Mouse (Mus musculus) lung, postnatal 10 days (tissue): Measurements from ENCODE around the gene Shpk.

Experiments
- DNase-seq: peaks from one replicate; pipeline ENCODE4 v3.0.0; 2021

Gene Shpk

DNA sequence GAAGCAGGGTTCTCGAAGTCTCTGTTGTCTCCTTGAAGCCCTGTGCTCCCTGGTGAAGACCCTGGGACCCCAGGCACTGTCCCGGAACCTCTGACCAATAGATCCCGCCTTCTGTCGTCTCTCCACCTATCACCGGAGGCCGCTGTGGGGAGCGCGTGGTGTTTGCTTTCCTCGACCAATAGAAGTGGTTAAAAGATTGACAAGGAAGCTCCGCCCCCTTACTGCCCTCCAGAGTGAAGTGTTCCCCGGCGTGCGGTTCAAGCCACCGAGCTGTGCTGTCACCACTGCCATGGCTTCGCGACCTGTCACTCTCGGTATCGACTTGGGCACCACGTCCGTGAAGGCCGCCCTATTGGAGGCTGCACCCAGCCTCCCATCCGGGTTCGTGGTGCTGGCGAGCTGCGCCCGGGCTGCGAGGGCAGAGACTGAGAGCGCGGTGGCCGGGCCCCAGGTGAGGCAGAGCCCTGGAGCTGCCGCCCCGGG is at the start of gene Shpk:
Gene Shpk, plus strand, starts transcription at position 231 of the 483 bp plus-strand sequence.
- DNase-seq = peak; percentile 98

DNA sequence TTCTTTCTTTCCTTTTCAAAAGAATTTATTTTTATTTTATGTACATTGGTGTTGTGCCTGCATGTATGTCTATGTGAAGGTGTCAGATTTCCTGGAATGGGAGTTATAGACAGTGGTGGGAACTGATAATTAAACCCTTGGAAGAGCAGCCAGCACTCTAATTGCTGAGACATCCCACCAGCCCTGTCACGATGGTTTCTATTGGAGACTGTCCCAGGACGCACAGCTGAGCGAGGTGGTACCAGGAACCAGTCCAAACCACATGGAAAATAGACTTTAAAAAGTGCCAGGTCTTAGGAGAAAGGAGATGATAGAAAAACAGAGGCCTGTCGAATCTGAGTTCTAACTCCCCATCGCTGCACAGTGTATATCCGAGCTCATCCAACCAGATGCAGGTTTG is 44.2 kb upstream of the Shpk start:
- no peak for DNase-seq

DNA sequence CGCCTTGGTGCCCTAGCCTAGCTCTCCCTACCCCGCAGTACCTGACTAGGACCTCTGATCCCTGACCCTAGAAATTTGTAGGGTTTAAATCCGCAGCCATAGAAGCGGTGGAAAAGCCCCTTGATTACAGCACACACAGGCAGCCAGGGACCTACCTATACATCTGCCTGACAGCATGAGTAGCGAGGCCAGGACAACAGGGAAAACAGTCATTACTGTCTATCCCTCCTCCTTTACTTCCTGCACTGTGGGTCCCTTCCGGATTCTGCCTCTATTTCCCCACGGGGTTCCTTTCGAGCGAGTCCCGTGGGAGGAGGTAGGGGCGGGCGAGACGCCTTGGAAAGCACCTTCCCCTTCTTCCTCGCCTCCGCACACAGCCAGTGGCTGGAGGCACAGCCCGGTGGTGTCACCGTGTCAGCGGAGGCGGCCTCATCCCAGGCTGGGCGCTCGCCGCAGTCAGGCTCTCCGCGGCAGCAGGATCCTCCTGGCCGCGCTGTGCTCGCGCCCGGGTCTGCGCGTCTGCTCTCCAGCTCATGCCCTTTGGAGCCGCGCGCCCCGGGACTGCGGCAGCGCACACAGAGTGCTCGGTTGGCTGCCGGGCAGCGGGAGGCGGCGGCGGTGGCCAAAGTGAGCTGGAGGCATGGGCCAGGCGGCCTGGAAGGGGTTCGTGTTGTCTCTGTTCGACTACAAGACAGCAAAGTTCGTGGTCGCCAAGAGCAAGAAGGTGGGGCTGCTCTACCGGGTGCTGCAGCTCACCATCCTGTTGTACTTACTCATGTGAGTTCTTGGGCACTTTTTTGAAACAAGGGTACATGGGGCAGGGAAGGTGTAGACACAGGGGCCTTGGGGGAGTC is 39.1 kb upstream of the Shpk start, which contains the start of gene P2rx5:
Gene P2rx5, plus strand, starts transcription at position 465 of the 854 bp plus-strand sequence.
- peak; percentile 42 for DNase-seq

DNA sequence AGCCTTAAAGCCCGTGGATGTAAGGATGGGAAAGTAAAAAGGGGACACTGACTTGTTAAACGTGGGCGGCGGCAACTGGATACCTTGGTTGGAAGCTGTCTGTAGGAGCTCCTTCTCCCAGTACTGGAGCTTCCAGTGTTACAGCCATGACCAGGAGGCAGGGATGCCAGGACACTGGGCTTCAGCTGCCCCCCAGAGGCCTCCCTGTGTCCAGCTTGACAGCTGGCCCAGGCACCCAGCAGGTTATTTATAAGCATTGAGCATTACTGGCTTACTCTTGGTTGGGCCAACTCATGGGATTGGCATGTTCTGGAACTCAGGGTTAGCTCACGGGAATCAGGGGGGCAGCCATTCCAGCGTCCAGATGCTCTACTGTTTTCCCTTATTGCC is 38.5 kb upstream of the Shpk start:
- peak; percentile 58 for DNase-seq

DNA sequence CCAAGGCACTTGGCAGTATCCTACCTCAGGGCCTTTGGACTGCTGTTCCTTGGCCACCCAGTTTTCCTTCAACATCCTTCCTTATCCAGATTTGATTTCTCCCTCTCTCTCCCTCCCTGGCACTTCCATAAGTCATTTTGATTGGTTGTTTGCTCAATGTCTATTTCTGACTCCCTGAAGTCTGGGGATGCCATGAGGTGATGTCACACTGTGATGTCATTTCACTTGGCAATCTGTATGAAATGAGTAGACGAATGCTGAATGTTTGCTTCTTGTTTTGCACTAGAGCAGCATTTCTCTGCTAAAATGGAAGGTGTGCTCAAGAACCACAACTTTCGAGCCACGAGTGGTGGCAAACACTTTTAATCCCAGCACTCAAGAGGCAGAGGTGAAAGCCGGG is 37.6 kb upstream of the Shpk start:
- no peak for DNase-seq

DNA sequence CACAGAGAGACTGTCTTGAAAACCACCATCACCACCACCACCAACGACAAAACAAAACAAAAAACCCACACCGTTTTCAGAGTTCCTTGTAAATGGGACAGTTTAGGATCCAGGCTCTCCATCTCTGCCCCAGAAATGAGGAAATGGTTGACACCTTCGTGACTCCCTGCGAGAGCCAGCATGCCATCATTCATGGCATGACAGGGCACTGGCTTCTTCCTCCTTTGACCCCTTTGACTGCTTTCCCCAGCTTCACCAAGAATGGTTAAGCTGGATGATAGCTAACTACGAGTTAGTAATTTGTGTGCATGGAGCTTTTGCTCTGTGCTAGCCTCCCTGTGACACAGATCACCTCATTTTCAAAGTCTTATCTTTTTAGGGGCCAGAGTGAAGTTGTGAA is 37.0 kb upstream of the Shpk start:
- no peak for DNase-seq

DNA sequence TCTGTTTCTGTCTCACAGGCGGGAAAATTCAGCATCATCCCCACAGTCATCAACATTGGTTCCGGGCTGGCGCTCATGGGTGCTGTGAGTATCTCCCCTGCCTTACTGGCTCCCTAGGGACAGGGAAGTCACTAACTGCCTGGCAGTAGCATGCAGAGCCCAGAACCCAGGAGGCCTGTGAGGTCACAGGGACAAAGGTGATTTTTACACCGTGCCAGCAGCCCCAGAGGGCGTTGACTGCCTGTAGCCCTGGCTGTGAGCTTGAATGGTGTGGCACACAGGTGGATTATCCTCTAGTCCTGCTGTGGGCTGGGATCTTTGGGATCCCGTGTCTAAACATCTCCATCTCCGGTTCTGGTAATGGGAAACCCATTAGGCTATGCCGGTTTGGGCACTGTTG is 31.2 kb upstream of the Shpk start:
- no peak for DNase-seq

DNA sequence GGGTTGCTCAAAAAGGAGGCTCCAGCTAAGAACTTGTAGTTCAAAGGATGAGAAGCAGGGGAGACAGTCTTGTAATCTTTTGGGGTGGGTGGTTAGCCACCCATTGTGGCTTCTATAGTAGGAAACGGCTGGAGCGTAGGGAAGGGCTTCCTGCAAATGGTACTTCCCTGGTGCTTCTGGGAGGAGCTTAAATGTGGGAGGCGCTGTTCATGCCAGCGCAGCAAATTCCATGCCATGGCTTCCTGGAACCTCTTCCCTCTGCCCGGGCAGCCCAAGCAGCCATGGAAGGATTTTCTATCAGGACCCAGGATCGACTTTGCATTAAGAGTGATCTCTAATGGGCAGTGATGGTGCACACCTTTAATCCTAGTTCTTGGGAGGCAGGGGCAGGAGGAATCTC is 30.7 kb upstream of the Shpk start:
- no peak for DNase-seq

DNA sequence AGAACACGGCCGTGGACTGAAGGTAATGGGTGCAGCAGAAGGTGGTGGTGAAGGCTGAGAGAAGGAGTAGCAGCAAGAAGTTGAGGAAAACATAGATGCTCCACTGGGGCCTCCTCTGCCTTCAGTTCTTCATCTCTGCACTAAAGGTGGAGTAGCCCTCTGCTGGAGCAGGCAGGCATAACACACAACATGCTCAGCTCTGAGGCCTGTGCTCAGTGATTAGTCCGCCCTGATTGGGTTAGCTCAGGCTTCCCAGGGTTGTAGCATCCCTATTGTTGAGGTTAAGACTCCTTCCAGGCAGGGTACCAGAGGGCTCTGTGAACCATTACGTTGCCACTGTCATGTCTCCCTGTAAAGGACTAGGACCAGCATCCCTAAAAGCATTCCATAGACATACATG is 30.0 kb upstream of the Shpk start:
- DNase-seq = peak; percentile 76

DNA sequence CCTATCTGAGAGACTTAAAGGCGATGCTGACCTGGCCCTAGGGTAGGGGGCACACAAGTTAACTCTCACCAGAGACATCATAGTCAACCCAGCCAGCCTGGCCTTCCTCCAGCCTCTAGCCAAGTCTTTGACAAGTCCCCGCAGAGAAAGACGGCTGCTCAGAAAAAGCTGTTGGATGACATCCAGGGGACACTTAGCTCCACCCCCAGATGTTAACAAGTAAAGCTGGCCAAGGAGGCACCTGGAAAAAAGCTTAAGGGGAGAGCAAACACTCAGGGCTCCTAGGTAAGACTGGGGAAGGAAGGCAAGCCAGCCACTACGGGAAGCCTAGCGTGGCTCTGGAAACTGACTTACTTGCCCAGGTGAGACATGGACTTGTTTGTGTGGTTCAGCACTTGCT is 27.1 kb upstream of the Shpk start:
- peak; percentile 89 for DNase-seq

DNA sequence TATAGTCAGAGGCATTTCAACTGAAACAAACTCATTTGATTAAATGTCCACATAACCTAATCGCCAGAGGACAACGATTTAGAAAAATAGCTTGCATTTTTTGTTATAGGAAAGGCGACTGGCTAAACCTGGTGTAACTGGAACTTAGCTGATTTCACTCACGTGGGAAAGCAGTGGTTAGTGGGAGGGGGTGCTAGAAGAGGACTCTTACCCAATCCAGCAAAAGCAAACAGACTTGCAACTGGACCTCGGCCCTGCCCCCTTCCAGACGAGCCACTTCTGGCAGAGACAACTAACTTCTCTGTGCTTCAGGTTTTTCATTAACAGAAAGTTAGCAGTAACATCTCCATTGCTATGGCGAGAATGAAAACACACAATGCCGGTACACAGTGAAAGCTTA is 23.6 kb upstream of the Shpk start:
- peak; percentile 79 for DNase-seq

DNA sequence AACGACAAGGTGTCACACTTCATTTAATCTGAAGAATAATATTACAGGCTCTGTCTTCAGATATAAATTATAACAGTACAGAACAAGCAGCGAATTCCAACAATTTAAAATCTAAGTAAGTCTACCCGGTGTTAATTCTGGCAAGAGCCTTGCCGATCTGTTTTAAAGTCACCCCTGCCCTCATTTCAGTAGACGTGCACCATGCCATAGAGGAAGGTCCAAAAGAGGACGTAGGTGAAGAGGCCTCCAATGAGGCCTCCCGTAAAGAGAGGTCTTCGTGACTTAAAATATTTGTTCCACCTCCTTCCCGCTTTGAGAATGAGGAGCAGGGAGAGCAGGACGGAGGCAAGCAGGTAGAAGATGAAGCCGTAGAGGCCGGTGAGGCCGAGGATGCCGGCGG is 23.1 kb upstream of the Shpk start:
- no peak for DNase-seq

DNA sequence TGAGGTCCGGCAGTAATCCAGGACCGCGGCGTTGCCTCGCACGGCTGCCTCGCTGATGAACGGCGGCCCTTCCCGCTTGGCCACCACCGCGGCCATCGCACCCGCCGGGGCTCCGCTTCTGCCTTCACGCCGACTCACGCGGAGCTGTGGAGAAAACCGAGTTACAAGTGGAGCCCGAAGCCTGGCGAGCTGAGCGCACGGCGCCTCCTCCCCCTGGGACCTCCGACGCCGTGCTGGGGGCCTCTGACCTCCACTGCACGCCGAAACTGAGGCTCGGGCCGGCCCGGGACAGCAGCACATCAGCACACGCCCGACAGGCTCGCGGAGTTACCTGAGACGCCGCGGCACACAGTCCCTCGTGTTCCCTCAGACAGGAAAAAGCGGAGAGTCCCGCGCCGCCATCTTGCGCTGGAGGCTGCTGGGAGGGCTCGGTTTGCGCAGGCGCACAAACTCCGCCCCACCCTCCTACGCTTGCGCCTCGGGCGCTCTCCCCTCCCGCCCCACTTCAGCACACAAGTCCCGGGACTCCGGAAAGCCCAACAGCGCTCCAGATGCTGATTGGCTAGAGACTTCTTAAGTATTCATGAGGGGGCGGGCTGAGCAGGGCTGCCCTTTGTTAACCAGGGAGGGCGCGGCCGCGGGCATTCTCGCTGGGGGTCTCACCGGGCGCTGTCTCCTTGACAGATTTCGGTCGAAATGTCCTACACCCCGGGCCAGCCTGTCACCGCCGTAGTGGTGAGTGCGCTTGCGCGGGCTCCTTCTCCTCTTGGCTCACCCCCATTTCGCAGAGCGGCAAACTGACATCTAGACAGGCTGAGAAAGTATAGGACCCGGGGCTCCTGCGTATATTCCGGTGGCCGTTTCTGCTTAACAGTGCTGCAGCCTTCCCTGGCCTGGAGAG is 22.4 kb upstream of the Shpk start, which contains the start of the genes Emc6 and Tax1bp3:
Gene Emc6, minus strand, starts transcription at position 430 of the 901 bp plus-strand sequence.
Gene Tax1bp3, plus strand, starts transcription at position 476 of the 901 bp plus-strand sequence.
- peak; percentile 98 for DNase-seq

DNA sequence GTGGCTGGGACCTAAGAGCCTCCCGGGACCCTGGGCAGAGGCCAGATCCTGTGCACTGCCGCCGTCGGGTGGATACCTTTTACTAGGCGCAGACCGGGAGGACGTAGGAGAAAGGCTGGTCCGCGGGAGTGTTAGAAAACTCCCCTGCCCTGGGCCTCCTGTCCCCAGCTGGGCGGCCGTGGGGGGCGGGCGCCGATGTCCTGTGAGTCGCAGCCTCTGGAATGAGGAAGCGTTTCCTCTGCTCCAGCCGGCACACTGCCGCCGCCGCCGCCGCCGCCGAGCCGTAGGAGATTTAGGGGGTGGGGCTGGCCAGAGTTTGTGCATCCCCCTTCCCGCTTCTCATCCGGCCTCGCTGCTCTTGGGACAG is 21.8 kb upstream of the Shpk start:
- DNase-seq = peak; percentile 94

DNA sequence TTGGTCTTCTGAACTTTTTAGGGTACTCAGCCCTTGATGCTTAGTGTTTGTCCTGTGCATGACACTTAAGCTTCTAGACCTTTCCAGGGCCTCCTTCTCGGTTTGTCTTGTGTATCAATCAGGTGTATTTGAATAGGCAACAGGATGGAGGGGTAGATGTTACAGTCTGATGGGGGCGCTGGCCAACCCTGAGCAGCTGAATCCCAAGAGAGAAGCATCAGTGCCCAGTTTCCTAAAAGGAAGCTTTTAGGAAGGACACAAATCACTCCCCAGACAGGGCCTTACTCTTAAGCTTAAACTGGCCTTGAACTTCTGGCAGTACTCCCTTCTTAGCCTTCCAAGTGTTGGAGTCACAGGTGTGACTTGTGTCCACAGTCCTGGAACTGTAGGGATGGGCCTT is 21.4 kb upstream of the Shpk start:
- DNase-seq = no peak

DNA sequence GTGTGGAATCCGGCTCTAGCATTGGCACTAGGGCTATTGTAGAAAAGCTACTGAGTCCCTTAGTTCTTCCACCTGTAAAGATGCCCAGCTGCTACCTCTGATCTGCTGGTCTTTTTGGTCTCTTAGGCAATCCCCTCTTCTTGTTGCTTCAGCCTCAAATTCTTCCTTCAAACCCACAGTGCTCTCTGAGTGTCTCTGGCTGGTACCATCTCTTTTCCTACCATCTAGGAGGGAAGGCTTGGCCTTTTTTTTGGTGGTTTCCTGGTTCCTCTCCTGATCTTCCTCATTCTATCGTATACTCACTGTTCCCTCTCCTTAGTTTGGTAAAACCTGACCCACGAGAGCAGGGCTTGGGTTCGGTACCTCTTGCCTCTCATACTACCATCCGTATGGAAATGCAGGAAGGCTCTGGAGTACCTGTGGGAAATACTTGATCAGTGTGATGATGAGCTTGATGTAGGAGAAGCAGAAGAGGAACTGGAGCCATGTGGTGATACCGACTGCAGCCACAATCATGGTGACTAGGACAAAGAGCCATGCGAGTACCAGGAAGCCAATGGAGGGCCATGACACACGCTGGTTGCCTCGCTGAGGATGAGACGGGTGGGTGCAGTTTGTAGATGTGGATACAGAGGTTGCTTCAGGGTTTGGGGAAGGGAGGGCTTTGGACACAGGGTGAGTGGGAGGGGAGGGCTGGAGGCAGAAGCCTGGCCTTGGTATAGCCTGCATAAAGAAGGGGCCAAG is 13.2 kb upstream of the Shpk start:
- no peak for DNase-seq

DNA sequence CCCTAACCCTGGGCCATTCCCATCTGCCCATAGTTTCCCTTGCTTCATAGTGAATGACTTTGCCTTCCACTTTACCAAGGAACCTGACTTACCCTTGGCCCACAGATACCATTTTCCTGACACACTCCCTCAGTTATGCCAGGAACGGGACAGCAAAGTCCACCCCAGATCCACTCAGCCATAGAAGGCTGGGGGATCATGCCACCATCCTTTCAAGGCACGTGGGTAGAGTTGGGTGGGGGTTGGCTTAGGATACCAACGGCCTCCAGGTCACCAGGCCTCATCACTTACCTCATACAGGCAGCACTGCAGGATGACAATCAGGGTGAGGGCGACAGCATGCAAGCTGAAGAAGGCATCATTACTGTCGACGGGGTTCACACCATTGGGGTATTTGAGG is 12.0 kb upstream of the Shpk start:
- DNase-seq = no peak

DNA sequence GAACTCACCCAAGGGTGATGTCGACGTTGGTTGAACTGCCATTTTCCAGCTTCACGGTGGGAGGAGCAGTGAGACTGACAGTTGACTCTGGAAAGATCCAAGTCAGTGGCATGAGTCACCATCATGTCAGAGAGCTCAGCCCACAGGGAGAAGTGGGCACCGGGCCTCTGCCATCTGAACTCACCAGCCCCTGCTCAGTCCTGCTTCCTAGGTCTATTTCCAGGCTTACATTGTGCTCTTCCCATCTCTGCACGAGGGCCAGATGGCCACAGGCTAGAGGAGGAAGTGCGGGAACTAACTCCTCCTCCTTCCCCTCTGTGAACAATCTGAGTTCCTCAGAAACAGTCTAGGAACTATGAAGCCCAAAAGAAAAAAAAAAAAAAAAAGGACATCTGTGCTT is 6.2 kb upstream of the Shpk start:
- no peak for DNase-seq

DNA sequence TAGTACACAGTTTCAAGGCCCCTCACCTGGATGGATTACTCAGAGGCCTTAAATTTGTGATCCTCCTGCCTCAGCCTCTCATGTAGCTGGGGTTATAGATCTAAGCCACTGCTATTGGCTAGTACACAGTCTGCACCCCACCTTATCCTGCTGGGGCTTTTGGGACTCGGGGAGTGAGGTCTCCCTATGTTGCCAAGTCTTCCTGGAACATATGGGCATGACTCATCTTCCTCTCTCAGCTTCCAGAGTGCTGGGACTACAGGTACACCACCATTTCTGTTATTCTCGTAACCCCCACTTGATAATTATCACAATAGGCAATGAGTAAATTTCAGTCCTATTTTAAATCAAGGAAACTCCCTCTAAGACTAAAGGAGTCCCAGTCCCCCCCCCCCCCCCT is 4.8 kb upstream of the Shpk start:
- no peak for DNase-seq

DNA sequence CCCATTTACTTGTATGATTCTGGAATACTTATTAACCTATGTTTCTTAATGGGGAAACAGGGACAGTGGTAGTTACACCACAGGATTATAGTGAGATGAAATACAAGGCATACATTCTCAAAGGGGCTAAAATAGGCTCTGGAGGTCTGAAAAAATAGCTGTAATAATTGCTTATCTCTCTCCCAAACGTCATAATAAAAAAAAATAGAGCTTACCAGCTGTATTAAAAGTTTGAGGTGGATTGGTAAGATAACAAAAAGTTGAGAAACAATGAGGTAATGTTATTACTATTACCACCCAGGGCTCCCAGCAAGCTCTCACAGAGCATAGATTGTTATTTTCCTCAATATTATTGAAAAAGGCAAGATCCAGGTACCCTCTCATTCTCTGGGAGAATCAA is 1.1 kb upstream of the Shpk start:
- no peak for DNase-seq

DNA sequence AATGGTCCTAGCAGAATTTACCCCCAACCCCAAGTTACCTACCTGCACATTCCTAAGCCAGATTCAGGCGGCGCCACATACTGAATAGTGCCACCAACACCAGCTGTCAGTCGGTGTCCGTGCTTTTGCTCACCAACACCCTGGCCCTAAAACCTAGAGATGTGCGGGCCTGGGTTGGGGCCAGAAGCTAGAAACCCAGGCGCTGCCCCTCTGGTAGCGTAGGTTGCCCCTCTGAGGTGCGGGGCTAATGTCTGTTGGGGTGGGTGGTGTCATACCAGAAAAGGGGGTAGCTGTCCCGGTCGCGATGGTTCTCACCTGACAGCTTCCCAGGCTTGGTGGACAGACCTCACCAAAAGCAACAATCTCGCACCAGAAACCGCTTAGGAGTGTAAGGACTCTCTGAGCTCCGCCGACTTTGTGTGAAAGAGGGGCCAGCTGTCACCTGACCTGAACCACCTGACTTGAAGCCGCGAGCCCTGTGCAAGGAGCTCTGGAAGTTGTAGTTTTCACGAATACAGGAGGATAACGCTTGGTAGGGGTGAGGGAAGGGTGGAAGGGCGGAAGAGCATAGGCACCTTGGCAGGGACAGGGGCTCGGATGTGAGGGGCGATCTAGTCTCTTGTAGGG is 544 bp upstream of the Shpk start, which contains the start of gene Ctns:
Gene Ctns, minus strand, starts transcription at position 440 of the 627 bp plus-strand sequence.
- peak; percentile 89 for DNase-seq

DNA sequence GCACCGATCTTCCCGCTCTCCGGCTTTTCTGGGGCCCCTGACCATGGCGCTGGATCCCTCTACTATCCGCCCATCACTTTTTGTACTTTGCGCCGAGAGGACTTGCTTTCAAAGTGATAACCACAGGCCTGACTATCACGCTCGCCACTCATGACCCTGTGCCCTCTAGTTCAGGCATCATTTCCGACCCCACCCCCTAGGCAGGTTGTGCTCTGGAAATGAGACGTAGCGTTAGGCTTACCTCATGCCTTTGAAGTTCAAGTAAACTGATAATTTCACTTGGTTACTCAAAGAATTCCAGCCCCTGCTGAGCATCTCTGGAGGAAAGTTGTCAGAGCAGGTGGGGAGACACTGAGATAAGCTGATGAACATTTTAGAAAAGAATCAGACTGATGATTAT is 619 bp downstream of the Shpk start:
- DNase-seq = no peak
